Mouse (Mus musculus) left cerebral cortex, postnatal 25 days (tissue): Measurements from ENCODE around the gene Vti1b. TPM values are rescaled to one million over a fixed set of nuclear protein-coding genes. Genes with fewer than 3 reads are reported as not detected.

Source experiments
- DNase-seq, 2 experiments: peaks; one replicate each; pipeline ENCODE4 v3.0.0; 2022; ENCODE audit warnings: low spot score in 2 of 2, mixed read lengths in 1 of 2
- intact Hi-C: fragments of 180-260 bp; cut with DNase I; formaldehyde crosslinking; loops from one replicate; pipeline ENCODE4 v1.15.1; 2025
- total RNA-seq, 2 experiments: library from RNA; stranded (reverse); gene quantifications; 2 replicates each; pipeline ENCODE4 v1.2.3; 2021

Gene Vti1b
- total RNA-seq, 2 experiments from 2014 or later, result 243 to 249 TPM

- intact Hi-C loops, result no loop called here
- no peak for DNase-seq
Observed at GRCm38 (mm10) chr12:79141384-79141783, 31.1 kb downstream of the Vti1b start.

- DNase-seq, result no peak
- intact Hi-C loops, result no loop called here
Observed at GRCm38 (mm10) chr12:79140811-79141210, 31.7 kb downstream of the Vti1b start.

- intact Hi-C loops, result no loop called here
- no peak for DNase-seq
Observed at GRCm38 (mm10) chr12:79139417-79139816, 33.0 kb downstream of the Vti1b start.

DNA sequence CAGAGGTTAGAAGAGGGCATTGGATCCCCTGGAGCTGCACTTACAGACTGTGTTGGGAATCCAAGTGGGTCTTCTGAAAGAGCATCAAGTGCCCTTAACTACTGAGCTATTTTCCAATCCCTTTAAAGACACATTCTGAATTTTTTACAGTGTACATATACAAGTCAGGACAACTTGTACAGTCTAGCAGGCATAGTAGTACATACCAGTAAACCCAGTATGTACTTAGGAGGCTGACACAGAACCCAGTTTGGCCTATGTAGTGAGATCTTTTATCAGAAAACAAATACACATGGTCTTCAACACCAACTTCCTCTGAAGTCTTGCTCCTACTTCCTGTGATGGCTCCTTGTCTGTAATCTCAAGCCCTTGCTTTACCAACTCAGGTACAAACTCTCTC lies 33.5 kb downstream of the Vti1b start:
- intact Hi-C loops, result no loop called here
- no peak for DNase-seq

DNA sequence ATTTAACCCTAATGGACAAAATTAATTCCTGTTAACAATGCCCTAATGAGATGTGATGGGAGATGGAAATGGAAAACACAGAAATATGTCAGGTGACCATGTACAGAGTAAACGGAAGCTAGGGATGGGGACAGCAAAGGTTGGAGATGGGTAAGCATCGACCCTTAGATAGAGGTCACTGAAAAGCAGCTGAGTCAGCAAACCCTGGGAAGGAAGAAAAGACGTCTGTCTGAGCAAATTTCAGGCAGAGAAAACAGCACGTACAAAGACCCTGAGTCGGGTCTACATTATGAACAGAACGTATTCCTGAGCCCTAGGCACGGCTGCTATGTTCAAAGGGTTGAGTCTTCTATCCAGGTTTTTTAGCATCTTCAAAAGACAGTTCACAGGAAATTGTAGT lies 35.5 kb downstream of the Vti1b start:
- DNase-seq, result no peak
- intact Hi-C loops, result no loop called here

DNA sequence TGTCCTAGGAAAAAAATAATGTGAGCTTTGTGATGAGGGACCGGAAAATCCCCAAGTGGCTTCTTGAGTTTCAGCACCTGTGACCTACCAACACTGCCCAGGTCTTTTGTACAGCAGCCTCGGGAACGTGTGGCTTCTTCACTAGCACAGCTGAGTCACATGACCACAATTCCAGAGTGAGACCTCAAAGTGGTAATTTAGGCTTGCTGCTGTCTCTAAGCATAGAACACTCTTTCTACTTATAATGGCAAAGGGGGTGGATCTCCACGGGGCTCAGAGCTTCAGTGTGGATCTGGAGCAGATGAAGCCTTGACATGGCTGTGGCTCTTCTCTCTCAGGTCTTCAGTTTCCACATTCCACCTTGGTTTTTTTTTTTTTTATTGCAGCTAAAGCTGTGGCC lies 37.4 kb downstream of the Vti1b start:
- intact Hi-C loops, result no loop called here
- peak; percentile 14 to 55 for DNase-seq

GRCm38 (mm10) chr12:79134676-79135075 lies 37.8 kb downstream of the Vti1b start:
- DNase-seq, result peak in 1 of 2 experiments; percentile 67
- intact Hi-C loops, result no loop called here

- intact Hi-C loops, result no loop called here
- no peak for DNase-seq
Observed at GRCm38 (mm10) chr12:79131706-79132460, 40.6 kb downstream of the Vti1b start.

- intact Hi-C loops, result no loop called here
- DNase-seq, result no peak
Observed at GRCm38 (mm10) chr12:79131178-79131675, 41.2 kb downstream of the Vti1b start.

- peak; percentile 73 to 78 for DNase-seq
- intact Hi-C loops, result no loop called here
Observed at GRCm38 (mm10) chr12:79130299-79131177, 41.9 kb downstream of the Vti1b start, which contains the start of gene Arg2. Gene Arg2 (plus strand): TSS chr12:79130777.

- intact Hi-C loops, result no loop called here
- DNase-seq, result peak in 1 of 2 experiments; percentile 33
Observed at GRCm38 (mm10) chr12:79122820-79123219, 49.6 kb downstream of the Vti1b start.

GRCm38 (mm10) chr12:79118991-79119390 lies 53.5 kb downstream of the Vti1b start:
- intact Hi-C loops, result no loop called here
- no peak for DNase-seq

Other genes with a start within 250 kb of the Vti1b start
- 10 to 100 TPM; 37.8 to 39.4 TPM for gene Tmem229b, start 165.0 kb downstream of the Vti1b start, total RNA-seq
- 10 to 100 TPM in 1 of 2 experiments, 1 to 10 TPM in 1; 9.3 to 12.5 TPM for gene Plekhh1, start 143.5 kb downstream of the Vti1b start, total RNA-seq
- gene Pigh, start 83.0 kb downstream of the Vti1b start, total RNA-seq, result 10 to 100 TPM in 1 of 2 experiments, 1 to 10 TPM in 1; 9.5 to 11.8 TPM
- 1 to 10 TPM; 3.2 to 4.0 TPM for gene Arg2, start 41.9 kb downstream of the Vti1b start, total RNA-seq
- 10 to 100 TPM; 19.6 to 21.3 TPM for gene Rdh11, start 19.6 kb upstream of the Vti1b start, total RNA-seq
- 1 to 10 TPM; 1.4 to 2.1 TPM for gene Rdh12, start 36.2 kb upstream of the Vti1b start, total RNA-seq
- gene Zfyve26, start 123.6 kb upstream of the Vti1b start, total RNA-seq, result 10 to 100 TPM; 25.5 to 27.3 TPM
- under 1 TPM in 1 of 2 experiments, not detected in 1; 0.32 TPM for gene Rad51b, start 124.6 kb upstream of the Vti1b start, total RNA-seq